Mouse (Mus musculus): ENCODE results near the gene Sumo1. TPM values are rescaled to one million over a fixed set of nuclear protein-coding genes. Genes with fewer than 3 reads are reported as not detected.

Sumo1 gene
- 209 and 210 TPM in 2 replicates for polyA plus RNA-seq (2015; fragmentation: Nextera tagmentation; extraction: Ambion mirVana)

DNA sequence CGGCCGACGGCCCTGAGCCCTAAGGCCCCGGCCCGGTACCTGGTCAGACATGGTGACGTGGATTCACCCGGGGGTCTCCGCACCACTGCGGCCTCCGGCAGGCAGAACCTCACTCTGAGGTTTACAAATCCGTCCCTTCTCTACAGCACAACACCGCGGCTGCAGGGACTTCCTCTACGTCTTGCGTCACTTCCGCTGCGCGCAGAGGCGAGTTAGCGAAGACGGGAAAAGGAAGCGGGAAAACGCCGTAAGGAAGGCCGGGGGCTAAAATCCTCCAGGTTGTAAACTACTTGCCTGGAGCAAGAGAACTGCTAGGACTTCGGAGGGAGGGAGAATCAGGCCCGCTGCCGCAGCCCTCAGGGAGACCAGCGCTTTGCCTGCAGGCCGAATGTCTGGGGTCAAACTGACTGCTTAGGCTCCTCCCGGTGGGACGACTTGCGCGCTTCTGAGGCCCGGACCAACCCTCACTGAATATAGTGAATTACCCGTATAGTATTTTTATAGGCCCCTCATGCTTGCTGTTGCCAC, at the start of gene Sumo1:
Gene Sumo1, minus strand, starts transcription at position 194 of the 528 bp plus-strand sequence.

DNA sequence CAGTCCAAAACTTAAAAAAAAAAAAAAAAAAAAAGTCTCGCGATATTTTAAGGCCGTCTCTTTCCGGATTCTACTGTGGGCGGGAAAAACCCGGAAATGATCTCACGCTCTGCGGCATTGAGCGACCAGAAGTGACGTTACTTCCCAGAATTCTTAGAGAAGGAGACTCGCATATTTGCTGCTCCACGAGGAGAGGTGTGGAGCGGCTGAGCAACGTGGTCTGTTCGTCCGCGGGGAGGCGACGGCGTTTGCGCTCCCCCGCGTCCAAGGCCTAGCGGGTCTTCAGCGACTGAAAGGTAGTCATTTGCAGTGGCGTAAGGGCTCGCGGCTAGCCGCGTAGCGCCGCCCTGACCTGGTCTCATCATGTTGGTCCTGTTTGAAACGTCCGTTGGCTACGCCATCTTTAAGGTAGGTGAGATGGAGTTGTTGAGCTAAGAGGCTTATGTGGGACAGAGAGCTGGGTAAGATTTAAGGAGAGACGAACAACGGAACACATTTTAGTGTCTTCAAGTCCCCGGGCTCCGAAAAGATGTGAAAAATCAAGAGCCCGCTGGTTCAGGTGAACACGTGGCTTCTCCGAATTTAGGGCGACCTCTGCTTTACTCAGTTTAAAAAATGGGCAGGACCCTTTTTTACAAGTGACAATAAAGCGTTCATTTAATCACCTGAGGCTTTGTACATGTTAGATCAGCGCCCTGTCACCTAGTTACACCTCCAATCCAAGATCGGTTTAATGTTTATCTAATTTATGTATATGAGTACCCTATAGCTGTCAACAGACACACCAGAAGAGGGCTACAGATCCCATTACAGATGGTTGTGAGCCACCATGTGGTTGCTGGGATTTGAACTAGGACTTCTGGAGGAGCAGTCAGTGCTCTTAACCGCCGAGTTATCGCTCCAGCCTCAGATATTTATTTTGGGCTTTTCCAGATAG, 14.5 kb upstream of the Sumo1 start, which contains the start of gene Nop58:
Gene Nop58, plus strand, starts transcription at position 153 of the 937 bp plus-strand sequence.

Other genes starting within 250 kb of the Sumo1 start
- 1.4 and 1.8 TPM in 2 replicates for gene Fzd7, start 188.4 kb downstream of the Sumo1 start, polyA plus RNA-seq (2015; fragmentation: Nextera tagmentation; extraction: Ambion mirVana)
- gene Gm973, start 154.6 kb downstream of the Sumo1 start, polyA plus RNA-seq (2015; fragmentation: Nextera tagmentation; extraction: Ambion mirVana), result 0.29 and 2.0 TPM in 2 replicates
- gene Nop58, start 14.1 kb upstream of the Sumo1 start, polyA plus RNA-seq (2015; fragmentation: Nextera tagmentation; extraction: Ambion mirVana), result 191 and 194 TPM in 2 replicates
- 3.3 and 4.6 TPM in 2 replicates for gene Bmpr2, start 92.6 kb upstream of the Sumo1 start, polyA plus RNA-seq (2015; fragmentation: Nextera tagmentation; extraction: Ambion mirVana)
- gene Fam117b, start 242.2 kb upstream of the Sumo1 start, polyA plus RNA-seq (2015; fragmentation: Nextera tagmentation; extraction: Ambion mirVana), result 6.8 and 7.1 TPM in 2 replicates

Measured in spleen, postnatal 0 days (tissue).